Mouse (Mus musculus) splenic B cell, adult 2 months (primary cell): Measurements from ENCODE around the gene Lrig1.
"Not testable (repeated sequence)": the region's sequence is repeated elsewhere in the genome, so short reads cannot be mapped to it uniquely, and the experiment has no call there.

Experiments
- DNase-seq: peaks from one replicate; pipeline ENCODE4 v3.0.0-alpha.2; 2011; ENCODE audit warnings: low read depth, low spot score
- H3K27me3 ChIP-seq: 2 replicates; pipeline ENCODE4 v1.6.1; 2012; ENCODE audit warnings: mild to moderate bottlenecking, low read length, moderate library complexity, mixed read lengths; ENCODE audit not compliant: control insufficient read depth, poor library complexity, insufficient read depth, severe bottlenecking
- H3K36me3 ChIP-seq: 2 replicates; pipeline ENCODE4 v1.6.1; 2012; ENCODE audit warnings: mild to moderate bottlenecking, low read length, moderate library complexity, mixed read lengths; ENCODE audit not compliant: control insufficient read depth, poor library complexity, insufficient read depth, severe bottlenecking

Gene Lrig1

DNA sequence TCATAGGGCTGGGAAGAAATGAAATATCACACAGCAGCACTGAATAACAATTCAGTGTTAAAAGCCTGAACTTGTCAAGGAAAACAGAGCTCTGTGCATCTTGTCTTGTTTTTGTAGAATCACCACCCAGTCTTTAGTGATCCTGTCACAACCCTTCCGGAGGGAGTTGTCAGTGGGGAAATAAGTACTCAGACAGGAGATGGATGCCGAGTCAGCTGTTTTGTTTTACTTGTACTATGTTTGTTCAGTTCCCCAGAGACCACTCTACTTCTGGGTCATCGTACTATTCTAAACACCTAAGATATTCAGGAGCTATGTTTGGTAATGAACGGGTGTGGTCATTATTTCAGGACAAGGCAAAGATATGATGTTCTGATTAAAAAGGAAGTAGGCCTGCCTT, 111.6 kb downstream of the Lrig1 start:
- no peaks in the 10 kb centered on the region for H3K36me3 ChIP-seq
- DNase-seq = no peak
- H3K27me3 ChIP-seq = no peaks in the 10 kb centered on the region

DNA sequence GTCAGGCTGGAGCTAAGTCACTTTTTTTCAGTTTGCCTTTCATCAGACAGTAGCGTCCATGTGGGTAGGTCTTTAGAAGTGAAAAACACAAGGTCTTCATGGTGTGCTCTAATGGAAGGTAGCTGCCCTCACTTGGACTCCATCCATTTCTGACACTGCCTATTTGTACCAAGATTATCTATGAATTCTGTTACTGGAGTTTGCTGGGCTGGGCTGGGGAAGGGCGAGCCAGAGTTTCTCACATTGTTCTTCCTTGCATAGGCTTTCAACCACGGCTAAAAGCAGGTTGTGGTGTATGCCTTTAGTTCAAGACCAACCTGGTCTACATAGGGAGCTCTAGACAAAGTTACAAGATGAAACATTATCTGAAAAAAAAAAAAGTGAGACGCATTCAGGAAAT, 115.0 kb downstream of the Lrig1 start:
- no peaks in the 10 kb centered on the region for H3K36me3 ChIP-seq
- no peak for DNase-seq
- H3K27me3 ChIP-seq = no peaks in the 10 kb centered on the region

DNA sequence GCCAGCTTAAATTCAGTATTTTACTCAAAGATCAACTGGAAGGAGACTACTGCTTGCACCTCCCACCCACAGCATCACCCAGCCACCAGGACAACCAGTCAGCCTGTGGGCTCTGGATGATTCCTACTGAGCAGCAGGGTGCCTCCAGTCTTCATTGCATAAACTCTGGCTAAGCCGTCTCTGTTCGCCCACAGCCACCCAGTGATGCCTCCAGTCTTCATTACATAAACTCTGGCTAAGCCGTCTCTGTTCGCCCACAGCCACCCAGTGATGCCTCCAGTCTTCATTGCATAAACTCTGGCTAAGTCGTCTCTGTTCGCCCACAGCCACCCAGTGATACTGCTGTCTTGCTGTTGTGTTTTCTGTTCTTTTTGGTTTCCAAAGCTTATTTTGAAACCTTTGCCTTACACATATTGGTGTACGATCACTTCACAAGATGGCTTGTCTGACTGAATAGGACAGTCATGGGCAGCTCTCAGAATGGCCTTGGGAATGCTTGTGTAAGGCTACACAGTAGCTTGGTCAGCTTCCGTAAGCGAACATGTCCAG, 115.7 kb downstream of the Lrig1 start:
- DNase-seq = no peak
- Histone ChIP-seq H3K36me3 (no peaks in the 10 kb centered on the region), H3K27me3 (no peaks in the 10 kb centered on the region)

DNA sequence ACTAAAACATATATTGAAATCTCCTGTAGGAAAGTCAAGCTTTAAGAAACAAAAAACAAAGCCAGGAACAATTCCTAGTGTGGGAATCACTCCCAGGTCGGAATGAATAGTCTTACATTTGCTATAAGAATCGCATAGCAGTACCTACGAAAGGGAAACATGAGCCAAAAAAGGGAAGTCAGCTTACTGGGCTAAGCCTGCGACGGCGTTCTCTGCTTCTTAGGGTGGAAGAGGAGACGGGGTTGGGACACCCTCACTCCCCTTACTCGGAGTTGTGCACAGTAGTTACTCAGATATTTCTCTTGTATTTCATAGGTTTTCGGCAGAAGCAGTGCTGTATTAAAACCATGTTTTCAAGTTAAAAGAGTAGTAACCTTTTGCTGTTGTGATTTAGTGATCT, 117.9 kb downstream of the Lrig1 start:
- Histone ChIP-seq H3K27me3 (no peaks in the 10 kb centered on the region), H3K36me3 (no peaks in the 10 kb centered on the region)
- no peak for DNase-seq

DNA sequence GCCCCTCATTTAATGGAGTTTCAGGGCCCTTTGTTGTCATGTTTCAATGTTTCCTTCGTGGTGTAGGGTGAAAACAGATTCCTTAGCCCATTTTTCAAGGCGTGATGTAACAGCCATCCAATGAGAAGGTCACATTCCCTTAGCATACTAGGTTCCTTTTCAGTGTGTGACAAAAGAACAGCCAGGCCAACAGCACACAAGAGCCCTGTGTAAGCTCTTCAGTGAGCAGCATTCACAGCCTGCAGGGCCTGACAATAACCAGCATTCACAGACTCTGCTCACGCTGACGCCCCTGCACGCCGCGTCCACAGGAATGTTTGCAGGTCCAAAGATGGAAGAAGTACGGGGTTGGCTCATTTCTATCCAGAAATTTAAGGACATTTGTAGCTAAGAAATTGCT, 122.0 kb downstream of the Lrig1 start:
- DNase-seq = no peak
- no peaks in the 10 kb centered on the region for H3K36me3 ChIP-seq
- no peaks in the 10 kb centered on the region for H3K27me3 ChIP-seq

DNA sequence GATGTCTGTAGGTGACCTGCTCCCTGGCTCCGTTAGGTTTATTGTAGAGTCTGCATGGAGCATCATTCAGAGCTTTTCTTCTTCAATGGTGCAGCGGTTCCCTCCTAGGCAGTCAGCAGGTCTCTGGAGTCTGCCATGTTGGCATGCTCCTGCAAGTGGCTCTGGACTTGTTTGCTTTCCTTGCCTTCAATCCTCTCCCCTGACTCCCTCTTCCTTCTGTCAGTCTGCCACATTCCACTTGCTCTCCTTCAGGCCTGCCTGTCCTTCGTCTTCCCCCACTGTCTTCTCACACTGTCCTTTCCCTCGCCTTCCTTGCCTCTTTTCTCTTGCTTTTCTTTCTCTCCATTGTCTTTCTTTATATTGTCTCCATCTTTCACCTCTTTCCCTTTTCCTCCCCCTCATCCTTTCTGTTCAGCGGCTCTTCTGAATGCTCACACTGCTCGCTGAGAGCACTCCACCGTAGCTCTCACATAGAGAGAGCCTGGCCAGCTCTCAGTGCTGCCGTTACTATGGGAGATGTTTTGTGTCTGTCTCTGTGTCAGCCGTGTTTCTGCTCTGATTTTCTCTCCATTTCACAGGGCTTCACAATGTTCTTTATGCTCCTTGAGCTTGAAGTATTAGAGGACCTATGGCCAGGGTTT, 124.3 kb downstream of the Lrig1 start:
- Histone ChIP-seq H3K36me3 (no peaks in the 10 kb centered on the region), H3K27me3 (no peaks in the 10 kb centered on the region)
- no peak for DNase-seq

DNA sequence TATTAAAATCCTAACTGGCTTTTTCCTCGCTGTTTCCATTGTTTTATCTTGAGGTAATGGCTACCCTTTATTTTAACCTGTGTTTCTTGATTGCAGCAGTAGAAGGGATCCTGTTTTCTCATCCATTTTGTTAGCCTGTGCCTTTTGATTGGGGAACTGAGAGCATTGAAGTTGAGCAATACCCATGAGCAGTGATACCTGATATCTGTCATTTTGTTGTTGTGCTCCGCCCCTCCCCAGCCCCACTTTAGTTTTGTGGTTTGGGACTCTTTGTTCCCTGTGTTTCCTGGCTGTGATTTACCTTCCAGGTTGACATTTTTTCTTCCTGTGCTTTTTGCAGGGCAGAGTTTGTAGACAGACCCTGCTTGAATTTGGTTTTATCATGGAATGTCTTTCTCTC, 131.9 kb downstream of the Lrig1 start:
- Histone ChIP-seq H3K36me3 (no peaks in the 10 kb centered on the region), H3K27me3 (no peaks in the 10 kb centered on the region)
- DNase-seq = no peak

DNA sequence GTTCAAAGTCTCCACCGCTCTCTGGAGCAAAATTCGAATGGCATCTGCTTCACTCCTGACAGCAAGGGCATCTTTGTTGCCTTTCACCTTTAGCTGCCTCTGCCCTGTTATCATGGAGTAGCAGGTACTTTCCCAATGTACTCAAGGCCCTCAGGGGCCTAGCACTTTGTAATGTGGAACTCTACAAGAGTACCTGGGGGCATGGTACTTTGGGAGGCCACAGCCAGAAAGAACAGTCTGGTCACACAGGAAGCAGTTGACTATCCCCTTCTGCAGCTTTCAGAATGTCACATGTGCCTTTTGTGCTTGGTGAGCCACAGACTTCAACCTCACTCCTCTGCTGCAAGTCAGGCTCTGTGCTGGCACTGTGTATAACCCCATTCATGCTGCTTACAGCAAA, 134.2 kb downstream of the Lrig1 start:
- Histone ChIP-seq H3K27me3 (no peaks in the 10 kb centered on the region), H3K36me3 (no peaks in the 10 kb centered on the region)
- no peak for DNase-seq

DNA sequence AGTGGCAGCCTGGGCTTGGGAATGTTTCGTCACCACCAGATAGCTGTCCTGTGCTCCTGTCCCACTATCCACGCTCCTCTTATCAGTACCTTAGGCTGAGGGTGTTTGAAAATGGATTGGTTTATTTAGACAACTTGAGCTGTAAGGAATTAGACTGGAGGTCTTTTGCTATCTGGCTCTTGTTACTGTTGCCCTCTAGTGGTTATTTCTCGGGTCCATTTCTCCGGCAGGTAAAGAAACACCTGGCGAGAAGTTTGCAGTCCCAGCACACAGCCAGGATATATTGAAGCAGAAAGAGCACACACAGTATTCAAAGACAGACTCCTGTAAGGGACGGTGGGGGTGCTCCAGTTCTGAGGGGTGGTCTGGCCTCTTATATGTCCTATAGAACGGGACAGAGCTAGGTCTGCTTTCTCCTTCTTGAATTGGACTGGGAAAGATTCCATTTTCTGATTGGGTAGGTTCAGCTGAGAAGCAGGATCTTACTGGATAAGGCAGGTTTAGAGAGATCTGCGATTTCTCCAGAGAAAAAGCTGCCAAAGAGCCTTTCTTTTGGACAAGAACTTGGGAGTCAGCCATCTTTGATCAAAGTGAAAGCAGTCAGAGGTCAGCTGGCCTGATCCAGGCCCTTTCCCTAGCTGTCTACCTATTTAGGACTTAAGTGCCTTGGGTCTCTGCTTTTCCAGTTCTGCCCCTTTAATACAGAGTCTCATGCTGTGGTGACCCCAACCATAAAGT, 136.6 kb downstream of the Lrig1 start:
- H3K36me3 ChIP-seq = no peaks in the 10 kb centered on the region
- peak; percentile 18 for DNase-seq
- H3K27me3 ChIP-seq = no peaks in the 10 kb centered on the region

DNA sequence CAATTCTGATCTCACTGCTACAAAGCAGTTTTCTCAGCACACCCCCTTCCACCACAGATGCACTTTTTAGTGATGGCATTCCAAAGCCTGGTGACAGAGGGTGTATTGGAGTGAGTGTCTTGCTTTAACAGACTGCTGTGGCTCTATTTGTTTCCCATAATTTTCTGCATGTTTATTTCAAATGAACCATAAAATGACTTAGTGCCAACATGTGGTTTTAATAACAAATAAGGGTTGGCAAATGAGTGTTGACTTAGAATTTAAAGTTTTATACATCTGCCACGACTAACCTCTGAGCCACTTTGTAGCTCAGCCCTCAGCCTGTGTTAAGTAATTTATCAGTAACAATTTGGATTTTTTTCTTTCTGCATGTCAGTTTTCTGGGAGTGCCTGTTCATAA, 138.6 kb downstream of the Lrig1 start:
- Histone ChIP-seq H3K27me3 (no peaks in the 10 kb centered on the region), H3K36me3 (no peaks in the 10 kb centered on the region)
- DNase-seq = no peak

DNA sequence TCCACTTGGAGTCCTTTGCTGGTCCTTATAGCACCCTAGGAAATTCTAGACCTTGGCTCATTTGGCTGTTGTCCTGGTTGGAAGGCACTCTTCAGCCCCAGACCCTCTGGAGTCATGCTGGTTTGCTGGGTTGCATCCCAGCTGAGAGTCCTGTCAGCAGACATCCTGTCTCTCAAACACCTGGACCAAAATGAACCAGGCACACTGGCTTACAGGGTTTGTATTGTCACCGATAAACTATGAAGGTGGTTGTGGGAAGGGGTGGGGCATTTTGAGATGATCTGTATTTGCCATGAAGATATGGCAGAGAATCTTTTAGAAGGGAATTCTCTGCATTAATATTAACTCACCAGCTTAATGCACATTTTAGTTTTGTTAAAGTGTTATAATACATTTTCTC, 139.1 kb downstream of the Lrig1 start:
- DNase-seq = no peak
- H3K27me3 ChIP-seq = no peaks in the 10 kb centered on the region

DNA sequence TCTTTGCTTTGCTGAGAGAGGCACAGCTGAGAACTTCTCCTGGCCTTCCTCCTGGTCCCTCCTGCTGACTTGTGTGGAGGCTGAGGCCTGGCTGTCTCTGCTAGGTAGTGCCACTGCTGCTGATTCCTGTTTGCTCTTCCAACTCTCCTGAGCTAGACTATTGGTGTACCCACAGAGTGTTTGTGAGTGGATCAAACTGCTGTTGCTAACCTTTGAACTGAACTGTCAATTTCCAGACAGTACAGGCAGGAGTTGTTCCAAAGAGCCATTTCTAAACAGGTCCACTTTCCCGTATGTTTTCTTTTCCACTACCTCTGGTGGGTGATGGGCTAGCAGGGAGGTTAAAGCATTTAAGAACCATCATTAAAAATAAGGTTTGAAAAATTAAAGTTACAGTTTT, 141.4 kb downstream of the Lrig1 start:
- not testable (repeated sequence) for H3K27me3 ChIP-seq, H3K36me3 ChIP-seq, DNase-seq

More for the DNA sequence above, 139.1 kb downstream of the Lrig1 start:
- H3K36me3 ChIP-seq = no peaks in the 10 kb centered on the region
